Mouse (Mus musculus): ENCODE data around the gene Prkacb.

GRCm38 (mm10) chr3:146718251-146718650 is 94.5 kb downstream of the Prkacb start:
- TF ChIP-seq CTCF (IDR thresholded peaks at IDR 0.05; ENCODE audit: control insufficient read depth, insufficient read depth, insufficient replicate concordance, low read depth, low read length), result no peak
- TF ChIP-seq POLR2A (IDR thresholded peaks at IDR 0.05; ENCODE audit: control insufficient read depth, low read depth, low read length), result no peak
